Mouse (Mus musculus) neutrophil, adult 59 days (primary cell): ENCODE results near the gene Olfr211. TPM values are rescaled to one million over a fixed set of nuclear protein-coding genes. Genes with fewer than 3 reads are reported as not detected.

Experiments used
- total RNA-seq, 2 experiments: library from RNA; stranded (reverse); gene quantifications; 1 replicate in 1 of 2; 2 replicates in 1 of 2; pipeline ENCODE4 v1.2.4; 2023

Gene Olfr211
- not detected for total RNA-seq

DNA sequence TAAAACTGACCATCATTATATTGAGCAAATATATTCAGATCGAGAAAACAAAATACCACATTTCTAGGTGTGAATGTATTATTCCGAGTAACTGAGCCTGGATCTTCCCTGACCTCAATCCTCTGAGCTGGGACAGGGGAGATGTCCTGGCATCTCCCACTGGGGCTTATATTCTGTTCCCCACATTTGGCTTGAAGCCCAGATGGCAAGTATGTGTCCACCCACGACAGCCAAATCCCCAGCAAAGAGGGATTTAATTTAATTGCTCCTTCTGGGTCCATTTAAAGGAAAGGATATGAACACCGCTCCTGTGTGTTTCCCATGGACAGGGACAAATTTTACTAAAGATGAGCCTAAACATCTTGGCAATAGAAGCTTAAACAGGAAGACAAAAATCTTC lies at the start of gene Olfr211:
Gene Olfr211 (plus strand): TSS at position 301 of the 400 bp plus-strand sequence.

DNA sequence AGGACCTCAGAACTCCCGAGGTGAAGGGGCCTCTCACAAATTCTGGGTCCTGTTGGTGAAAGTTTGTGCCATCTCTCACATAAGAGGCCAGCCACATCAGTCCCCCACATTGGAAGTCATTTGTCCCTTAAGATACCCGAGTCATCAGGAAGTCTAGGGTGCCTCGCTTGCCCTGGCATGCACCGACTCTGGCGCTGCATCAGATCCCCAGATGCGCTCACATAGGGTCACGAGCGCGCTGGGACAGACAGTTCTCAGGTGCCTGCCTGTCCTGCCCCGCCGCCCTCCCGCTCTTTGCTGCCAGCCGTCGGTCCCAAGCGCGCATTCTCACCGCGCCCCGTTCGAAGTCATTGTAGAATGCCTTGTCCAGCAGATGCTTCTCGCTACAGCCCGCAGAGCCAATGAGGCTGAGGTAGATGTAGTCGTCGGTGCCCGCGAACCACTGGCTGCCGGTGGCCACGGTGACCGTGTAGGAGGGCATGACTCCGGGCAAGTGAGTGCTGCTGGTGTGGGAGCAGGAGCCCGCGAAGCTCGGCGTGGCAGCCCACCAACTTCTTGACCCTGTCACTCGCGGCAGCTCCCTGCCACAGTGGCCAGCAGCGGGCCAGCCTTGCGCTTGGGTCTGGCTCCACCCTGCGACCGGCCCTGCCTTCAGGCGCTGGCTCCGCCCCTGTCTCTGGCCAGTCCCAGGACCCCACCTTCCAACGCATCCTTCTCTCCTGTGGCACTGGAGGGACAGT lies 28.2 kb upstream of the Olfr211 start, which contains the start of gene Alox5:
Gene Alox5 (minus strand): TSS at position 635 of the 740 bp plus-strand sequence.

DNA sequence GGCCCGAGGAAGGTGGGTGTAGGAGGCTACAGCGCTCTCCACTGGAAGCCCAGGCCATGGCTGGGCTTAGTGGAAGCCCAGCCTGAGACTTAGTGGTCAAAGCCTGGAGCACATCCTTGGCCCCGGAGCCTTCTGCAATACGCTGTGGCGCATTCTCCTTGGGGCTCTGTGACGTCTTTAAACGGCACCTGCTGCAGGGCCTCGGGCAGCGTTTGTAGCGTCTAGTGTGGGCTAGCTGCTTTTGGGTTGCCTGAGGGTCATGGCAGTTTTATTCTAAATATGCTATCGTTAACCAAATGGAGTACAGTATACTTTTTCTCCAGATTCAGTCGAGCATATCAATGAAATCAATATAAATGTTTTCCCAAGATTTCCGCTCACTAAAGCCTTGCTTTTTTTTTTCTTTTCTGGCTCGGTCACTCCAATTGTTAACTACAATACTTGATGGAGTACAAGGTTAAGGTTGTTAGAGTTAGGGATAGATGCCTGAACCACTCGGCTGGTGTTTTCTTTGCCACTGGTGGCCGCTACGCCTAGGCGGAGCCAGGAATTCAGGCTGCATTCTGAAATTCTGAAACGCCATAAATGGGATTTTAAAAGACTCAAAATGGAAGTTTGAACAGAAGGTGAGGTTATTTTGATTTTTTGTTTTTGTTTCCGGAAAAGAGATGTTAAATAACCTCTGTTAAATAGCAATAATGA lies 17.6 kb downstream of the Olfr211 start, which contains the start of gene Olfr212:
Gene Olfr212 (plus strand): TSS at position 215 of the 702 bp plus-strand sequence.

DNA sequence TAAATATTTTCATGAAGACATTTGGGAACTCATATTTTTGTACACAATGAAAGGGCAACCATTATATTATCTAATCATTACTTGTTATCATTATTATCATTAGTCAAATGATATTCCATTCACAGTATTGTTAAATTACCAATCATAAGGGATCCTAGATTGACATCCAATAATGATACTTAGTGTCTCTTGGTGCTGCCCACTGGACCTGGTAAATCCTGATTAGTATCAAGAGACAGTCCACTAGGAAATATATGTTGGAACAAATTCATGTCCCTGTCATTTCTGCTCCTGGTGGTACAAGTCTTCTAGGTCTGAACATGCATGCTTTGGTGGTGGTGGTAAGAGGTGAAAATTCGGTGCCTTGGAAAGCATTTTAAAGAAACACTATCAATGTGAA lies 49.3 kb downstream of the Olfr211 start, which contains the start of gene Olfr213:
Gene Olfr213 (plus strand): TSS at position 301 of the 400 bp plus-strand sequence.

Other genes starting within 250 kb of the Olfr211 start
- gene Zfand4, start 224.9 kb upstream of the Olfr211 start, total RNA-seq = 10 to 100 TPM; 27.1 to 31.4 TPM
- gene March8, start 151.1 kb upstream of the Olfr211 start, total RNA-seq = 10 to 100 TPM; 16.9 to 23.8 TPM
- gene Alox5, start 27.9 kb upstream of the Olfr211 start, total RNA-seq = 100 to 1,000 TPM; 259 to 311 TPM
- gene Olfr212, start 17.4 kb downstream of the Olfr211 start, total RNA-seq = under 1 TPM in 1 of 2 experiments, not detected in 1; 0.18 TPM
- not detected for gene Olfr213, start 49.4 kb downstream of the Olfr211 start, total RNA-seq
- gene Gm5580, start 62.0 kb downstream of the Olfr211 start, total RNA-seq = 1 to 10 TPM; 1.6 to 2.1 TPM
- gene Olfr214, start 65.1 kb downstream of the Olfr211 start, total RNA-seq = not detected
- not detected for gene Olfr215, start 95.1 kb downstream of the Olfr211 start, total RNA-seq
- gene Zfp422, start 139.9 kb downstream of the Olfr211 start, total RNA-seq = 10 to 100 TPM; 13.6 to 14.9 TPM
- gene Depp1, start 161.5 kb downstream of the Olfr211 start, total RNA-seq = under 1 TPM; 0.44 to 0.57 TPM
- 100 to 1,000 TPM in 1 of 2 experiments, 10 to 100 TPM in 1; 89.9 to 139 TPM for gene Rassf4, start 184.9 kb downstream of the Olfr211 start, total RNA-seq
- gene Tmem72, start 227.8 kb downstream of the Olfr211 start, total RNA-seq = under 1 TPM; 0.11 to 0.20 TPM